Mouse (Mus musculus) layer of hippocampus, postnatal 25 days (tissue): ENCODE measurements around the gene Ptpn1. TPM values are rescaled to one million over a fixed set of nuclear protein-coding genes. Genes with fewer than 3 reads are reported as not detected.

Experiments
- DNase-seq, 2 experiments: peaks; one replicate each; pipeline ENCODE4 v3.0.0; 2022; ENCODE audit warnings: mixed read lengths in 2 of 2, low spot score in 1 of 2; ENCODE audit errors: extremely low spot score in 1 of 2
- total RNA-seq, 2 experiments: library from RNA; stranded (reverse); gene quantifications; 2 replicates each; pipeline ENCODE4 v1.2.3; 2021

Gene Ptpn1
- total RNA-seq, 2 experiments from 2014 or later: 62.5 to 63.8 TPM

GRCm38 (mm10) chr2:168003431-168003830 lies 71.6 kb downstream of the Ptpn1 start:
- no peak for DNase-seq

- DNase-seq: no peak
Observed at GRCm38 (mm10) chr2:168004369-168004768, 72.5 kb downstream of the Ptpn1 start.

GRCm38 (mm10) chr2:168005005-168005404 lies 73.1 kb downstream of the Ptpn1 start:
- DNase-seq: no peak

GRCm38 (mm10) chr2:168005616-168006015 lies 73.8 kb downstream of the Ptpn1 start:
- no peak for DNase-seq

GRCm38 (mm10) chr2:168006489-168006888 lies 74.6 kb downstream of the Ptpn1 start:
- no peak for DNase-seq

- DNase-seq: no peak
Observed at GRCm38 (mm10) chr2:168008132-168008531, 76.3 kb downstream of the Ptpn1 start.

GRCm38 (mm10) chr2:168009936-168010668 lies 78.2 kb downstream of the Ptpn1 start, which contains the start of gene Ripor3:
Ripor3 (minus strand) TSS chr2:168010618.
- DNase-seq: peak in 1 of 2 experiments; percentile 61

- DNase-seq: no peak
Observed at GRCm38 (mm10) chr2:168010893-168011292, 79.0 kb downstream of the Ptpn1 start.

- peak; percentile 56 to 89 for DNase-seq
Observed at GRCm38 (mm10) chr2:168016951-168017391, 85.1 kb downstream of the Ptpn1 start.

GRCm38 (mm10) chr2:168019201-168019715 lies 87.4 kb downstream of the Ptpn1 start:
- DNase-seq: peak in 1 of 2 experiments; percentile 35

GRCm38 (mm10) chr2:168023763-168024402 lies 92.0 kb downstream of the Ptpn1 start:
- no peak for DNase-seq

GRCm38 (mm10) chr2:168025174-168025573 lies 93.3 kb downstream of the Ptpn1 start:
- peak; percentile 36 to 45 for DNase-seq

GRCm38 (mm10) chr2:168025882-168026281 lies 94.0 kb downstream of the Ptpn1 start:
- no peak for DNase-seq

GRCm38 (mm10) chr2:168026467-168026866 lies 94.6 kb downstream of the Ptpn1 start:
- no peak for DNase-seq

GRCm38 (mm10) chr2:168028376-168028775 lies 96.5 kb downstream of the Ptpn1 start:
- DNase-seq: no peak

Other genes starting within 250 kb of the Ptpn1 start
- gene Cebpb, start 243.1 kb upstream of the Ptpn1 start, total RNA-seq: 10 to 100 TPM; 32.4 to 32.8 TPM
- 10 to 100 TPM; 57.3 to 60.3 TPM for gene Tmem189, start 242.2 kb upstream of the Ptpn1 start, total RNA-seq
- under 1 TPM in 1 of 2 experiments, not detected in 1; 0.42 TPM for gene Ripor3, start 78.6 kb downstream of the Ptpn1 start, total RNA-seq
- gene Pard6b, start 148.9 kb downstream of the Ptpn1 start, total RNA-seq: 1 to 10 TPM; 4.2 TPM